Mouse (Mus musculus) cerebral cortex, adult 2 months (tissue): ENCODE data around the gene Dhx15.

Experiments used
- WGBS: fragments of 180-500 bp; shearing (Covaris S2); methylation state at CpG from one replicate; pipeline ENCODE4 v1.1.7; 2018; 5-methylcytosine and 5-hydroxymethylcytosine counted together

Gene Dhx15

DNA sequence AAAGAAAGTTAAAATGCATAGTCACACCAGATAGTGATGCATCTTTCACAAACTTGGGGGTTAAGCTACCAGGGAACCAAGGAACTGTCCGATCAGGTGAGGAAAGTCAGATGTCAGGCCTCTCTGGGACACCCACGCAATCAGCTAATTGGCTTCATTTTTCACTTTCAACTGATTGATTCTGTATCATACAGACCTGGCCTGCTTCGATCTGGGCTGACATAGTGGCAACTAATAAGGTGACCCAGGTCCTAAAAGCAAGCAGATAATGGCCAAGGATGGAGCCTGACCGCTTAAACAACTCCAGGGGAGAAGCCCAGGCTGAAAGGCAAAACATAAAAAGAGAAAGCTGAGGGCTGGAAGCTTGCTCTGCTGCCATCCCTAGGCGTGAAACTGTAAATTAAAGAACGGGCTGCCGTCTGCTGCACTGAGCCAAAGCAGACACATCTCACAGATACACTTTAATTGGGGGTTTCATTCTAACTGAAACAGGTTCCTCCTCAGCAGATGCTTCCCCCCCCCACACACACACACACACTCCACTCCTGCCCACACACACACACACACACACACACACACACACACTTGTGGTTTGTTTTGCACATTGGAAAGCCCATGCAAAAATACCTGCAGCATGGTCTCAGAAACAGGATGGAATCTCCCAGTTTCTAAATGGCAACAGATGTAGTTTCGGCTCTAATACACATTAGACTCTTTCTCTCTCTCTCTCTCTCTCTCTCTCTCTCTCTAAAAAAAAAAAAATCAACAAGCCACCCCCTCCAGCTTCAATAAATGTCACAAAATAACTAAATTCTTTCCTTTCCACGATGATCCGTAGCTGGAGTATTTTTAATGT, 79.3 kb downstream of the Dhx15 start:
- WGBS = 51% methylated on average over 10 of the region's 10 CpGs
